Mouse (Mus musculus) erythroblast, adult 5-6 weeks (primary cell): ENCODE measurements around the gene Ddx10. TPM values are rescaled to one million over a fixed set of nuclear protein-coding genes. Genes with fewer than 3 reads are reported as not detected.
"Not testable (repeated sequence)": the region's sequence is repeated elsewhere in the genome, so short reads cannot be mapped to it uniquely, and the experiment has no call there.

Experiments used
- ATAC-seq: replicated peaks from 2 replicates; pipeline ENCODE4 v1.8.0; 2016; ENCODE audit warnings: moderate number of reproducible peaks, mild to moderate bottlenecking, moderate TSS enrichment, inconsistent platforms; ENCODE audit not compliant: poor library complexity, low FRiP score, severe bottlenecking
- total RNA-seq, 2 experiments: library from RNA; stranded (forward) in 1 of 2; stranded (reverse) in 1 of 2; fragments of 150-400 nt in 1 of 2; fragments of 200-764, 138-1000 nt in 1 of 2; gene quantifications; 2 replicates each; pipeline versions ENCODE4 v1.2.3 to v1.2.4; 2015 to 2017; ENCODE audit warnings: low replicate concordance in 2 of 2

The Ddx10 gene
- total RNA-seq, 2 experiments from 2014 or later = 7.9 to 9.1 TPM

GRCm38 (mm10) chr9:53174590-53174989, 73.3 kb downstream of the Ddx10 start:
- no peak for ATAC-seq

- ATAC-seq = no peak
Measured at GRCm38 (mm10) chr9:53173258-53173657, 74.6 kb downstream of the Ddx10 start.

GRCm38 (mm10) chr9:53144266-53144665, 103.6 kb downstream of the Ddx10 start:
- no peak for ATAC-seq

GRCm38 (mm10) chr9:53143508-53143907, 104.3 kb downstream of the Ddx10 start:
- ATAC-seq = no peak

- not testable (repeated sequence) for ATAC-seq
Measured at GRCm38 (mm10) chr9:53142424-53142823, 105.4 kb downstream of the Ddx10 start.

GRCm38 (mm10) chr9:53140610-53141165, 107.2 kb downstream of the Ddx10 start:
- ATAC-seq = no peak

- no peak for ATAC-seq
Measured at GRCm38 (mm10) chr9:53132826-53133225, 115.0 kb downstream of the Ddx10 start.

GRCm38 (mm10) chr9:53130460-53130859, 117.4 kb downstream of the Ddx10 start:
- ATAC-seq = no peak

- no peak for ATAC-seq
Measured at GRCm38 (mm10) chr9:53101103-53101502, 146.8 kb downstream of the Ddx10 start.

GRCm38 (mm10) chr9:53095319-53096165, 152.3 kb downstream of the Ddx10 start:
- no peak for ATAC-seq

GRCm38 (mm10) chr9:53094536-53094935, 153.3 kb downstream of the Ddx10 start:
- ATAC-seq = no peak

- no peak for ATAC-seq
Measured at GRCm38 (mm10) chr9:53077626-53078025, 170.2 kb downstream of the Ddx10 start.

GRCm38 (mm10) chr9:53075931-53076330, 171.9 kb downstream of the Ddx10 start:
- no peak for ATAC-seq

GRCm38 (mm10) chr9:53074443-53074842, 173.4 kb downstream of the Ddx10 start:
- ATAC-seq = no peak

GRCm38 (mm10) chr9:53073576-53074112, 174.2 kb downstream of the Ddx10 start:
- ATAC-seq = no peak

- ATAC-seq = no peak
Measured at GRCm38 (mm10) chr9:53072088-53072487, 175.8 kb downstream of the Ddx10 start.

GRCm38 (mm10) chr9:53070875-53071524, 176.9 kb downstream of the Ddx10 start:
- no peak for ATAC-seq

- ATAC-seq = no peak
Measured at GRCm38 (mm10) chr9:53068166-53068565, 179.7 kb downstream of the Ddx10 start.

- no peak for ATAC-seq
Measured at GRCm38 (mm10) chr9:53066428-53066827, 181.4 kb downstream of the Ddx10 start.

GRCm38 (mm10) chr9:53065028-53065427, 182.8 kb downstream of the Ddx10 start:
- no peak for ATAC-seq

GRCm38 (mm10) chr9:53064531-53064930, 183.3 kb downstream of the Ddx10 start:
- no peak for ATAC-seq
